In genomic region chr5:105517992-105518625, GRCm38 (mm10) we compare ENCODE assay signal across 8 mouse cellular contexts. TPM values are rescaled to one million over a fixed set of nuclear protein-coding genes. Genes with fewer than 3 reads are reported as not detected.
DNase-seq lines count a peak whose midpoint lies in the region; ATAC-seq lines count a peak whose summit lies in the region.

No protein-coding gene starts in this region.

- H3K4me2 ChIP-seq in intestine, embryonic 15.5 days (replicated peaks): peak overlapping the region; percentile 97
- peak overlapping the region; percentile 64 for H3K4me2 ChIP-seq in neural tube, embryonic 14.5 days (ENCODE audit: low read depth, low read length)

- H3K9me3 ChIP-seq in forebrain, embryonic 10.5 days: no peaks in the 10 kb centered on the region
- H3K9me3 ChIP-seq in intestine, embryonic 15.5 days: no peaks in the 10 kb centered on the region
- H3K9me3 ChIP-seq in neural tube, embryonic 14.5 days (ENCODE audit: control insufficient read depth, low read length): no peaks in the 10 kb centered on the region

- H3K4me1 ChIP-seq in forebrain, embryonic 10.5 days: peaks cover 45% of the 10 kb centered on the region
- H3K4me1 ChIP-seq in intestine, embryonic 15.5 days (replicated peaks): peaks cover 8% of the 10 kb centered on the region; the same call in 1 of the 2 replicates
- H3K4me1 ChIP-seq in neural tube, embryonic 14.5 days (ENCODE audit: control insufficient read depth, insufficient read depth, low read length): 0 out of 2 replicates have a peak, but pooled peaks cover 6% of the 10 kb centered on the region

- peaks cover 18% of the 10 kb centered on the region for H3K27me3 ChIP-seq in forebrain, embryonic 10.5 days (ENCODE audit: poor library complexity, severe bottlenecking)
- no peaks in the 10 kb centered on the region for H3K27me3 ChIP-seq in intestine, embryonic 15.5 days (replicated peaks)
- no peaks in the 10 kb centered on the region for H3K27me3 ChIP-seq in neural tube, embryonic 14.5 days (ENCODE audit: control insufficient read depth, insufficient read depth, low read length)

- peak; percentile 16 for DNase-seq in lung, postnatal 10 days
- no peak for DNase-seq in lung, postnatal 4 days
- DNase-seq in forebrain, embryonic 10.5 days (ENCODE audit: extremely low spot score, low spot score): no peak
- DNase-seq in spleen, adult 18-20 months: no peak
- DNase-seq in right cerebral cortex, postnatal 36 days (ENCODE audit: low spot score in 2 of 2): no peak
- DNase-seq in embryo, embryonic 11 days: no peak

- no peaks in the 10 kb centered on the region for H3K36me3 ChIP-seq in forebrain, embryonic 10.5 days (replicated peaks)
- no peaks in the 10 kb centered on the region for H3K36me3 ChIP-seq in intestine, embryonic 15.5 days
- no peaks in the 10 kb centered on the region for H3K36me3 ChIP-seq in neural tube, embryonic 14.5 days (ENCODE audit: control insufficient read depth, insufficient read depth, low read length)

- peak overlapping the region; percentile 84 for H3K4me3 ChIP-seq in forebrain, embryonic 10.5 days
- H3K4me3 ChIP-seq in intestine, embryonic 15.5 days (replicated peaks): peak overlapping the region; percentile 71; the same call in 1 of the 2 replicates
- H3K4me3 ChIP-seq in neural tube, embryonic 14.5 days (ENCODE audit: low read depth, low read length): peak overlapping the region; percentile 77

- no peak overlapping the region for H3K9ac ChIP-seq in intestine, embryonic 15.5 days
- no peak overlapping the region; the same call in 1 of the 2 replicates for H3K9ac ChIP-seq in neural tube, embryonic 14.5 days (replicated peaks; ENCODE audit: low read depth, low read length)

- no peak for ATAC-seq in intestine, embryonic 15.5 days
- ATAC-seq in neural tube, embryonic 14.5 days (ENCODE audit: low read depth): no peak

- H3K27ac ChIP-seq in forebrain, embryonic 10.5 days: peak overlapping the region; percentile 92
- 0 out of 2 replicates have a peak overlapping the region, but pooled peaks have one; percentile 82 for H3K27ac ChIP-seq in intestine, embryonic 15.5 days
- H3K27ac ChIP-seq in neural tube, embryonic 14.5 days (ENCODE audit: low read depth, low read length): no peak overlapping the region

- WGBS in forebrain, embryonic 10.5 days: 18% methylated on average over 7 of the region's 7 CpGs
- WGBS in intestine, embryonic 15.5 days: 8% methylated on average over 7 of the region's 7 CpGs
- WGBS in neural tube, embryonic 14.5 days: 10% methylated on average over 7 of the region's 7 CpGs

RNA-seq across cellular contexts. Expression of gene Lrrc8c, which starts 1.1 kb away (rescaled TPM):
- polyA plus RNA-seq in forebrain, embryonic 10.5 days (2016; fragmentation: Nextera tagmentation; extraction: Ambion mirVana): 12.4 and 14.8 TPM in 2 replicates
- 15.0 and 16.2 TPM in 2 replicates for polyA plus RNA-seq in intestine, embryonic 15.5 days (2015; fragmentation: Nextera tagmentation; extraction: Ambion mirVana)
- 14.0 and 14.2 TPM in 2 replicates for polyA plus RNA-seq in neural tube, embryonic 14.5 days (2014; fragmentation: Nextera tagmentation; extraction: Ambion mirVana)
